Mouse (Mus musculus) limb, embryonic 11.5 days (tissue): ENCODE data around the gene Lrrtm3. TPM values are rescaled to one million over a fixed set of nuclear protein-coding genes. Genes with fewer than 3 reads are reported as not detected.
A peak's percentile ranks its signal among the peaks of the same experiment; 100 is the strongest.

Source experiments
- ATAC-seq: fragments of 200-750 bp; cut with Nextera tagmentation; 2 replicates; pipeline ENCODE4 v1.8.0; 2017; ENCODE audit warnings: low read depth; ENCODE audit not compliant: insufficient number of reproducible peaks, low FRiP score, low TSS enrichment
- DNase-seq: peaks from one replicate; pipeline ENCODE4 v3.0.0-alpha.2; 2015; ENCODE audit warnings: low spot score
- H3K27ac ChIP-seq: fragments of 300-500 bp; sonication (generic); replicated peaks from 2 replicates; pipeline ENCODE4 v1.5.1; 2014; ENCODE audit warnings: low read depth, mild to moderate bottlenecking, low read length
- H3K27me3 ChIP-seq: fragments of 300-500 bp; sonication (generic); 2 replicates; pipeline ENCODE4 v1.6.1; 2014; ENCODE audit warnings: mild to moderate bottlenecking, low read length, mixed read lengths; ENCODE audit not compliant: control insufficient read depth, insufficient read depth
- H3K36me3 ChIP-seq: fragments of 300-500 bp; sonication (generic); 2 replicates; pipeline ENCODE4 v1.6.1; 2014; ENCODE audit warnings: mild to moderate bottlenecking, low read length, moderate library complexity, mixed read lengths; ENCODE audit not compliant: control insufficient read depth, insufficient read depth
- H3K4me1 ChIP-seq: fragments of 300-500 bp; sonication (generic); 2 replicates; pipeline ENCODE4 v1.6.1; 2014; ENCODE audit warnings: low read length, mixed read lengths; ENCODE audit not compliant: control insufficient read depth, insufficient read depth
- H3K4me2 ChIP-seq: fragments of 300-500 bp; sonication (generic); 2 replicates; pipeline ENCODE4 v1.6.1; 2014; ENCODE audit warnings: low read depth, mild to moderate bottlenecking, moderate library complexity; ENCODE audit not compliant: severe bottlenecking
- H3K4me3 ChIP-seq: fragments of 300-500 bp; sonication (generic); 2 replicates; pipeline ENCODE4 v1.5.1; 2014; ENCODE audit warnings: low read depth, low read length
- H3K9ac ChIP-seq: fragments of 300-500 bp; sonication (generic); 2 replicates; pipeline ENCODE4 v1.6.1; 2014; ENCODE audit warnings: mild to moderate bottlenecking, low read length
- H3K9me3 ChIP-seq: fragments of 300-500 bp; sonication (generic); 2 replicates; pipeline ENCODE4 v1.6.1; 2016; ENCODE audit warnings: low read length; ENCODE audit not compliant: control insufficient read depth
- WGBS: fragments of 180-500 bp; shearing (Covaris S2); extraction: QIAGEN DNeasy Blood & Tissue Kit; methylation state at CpG from one replicate; pipeline ENCODE4 v1.1.7; 2014; 5-methylcytosine and 5-hydroxymethylcytosine counted together
- polyA plus RNA-seq: library from polyadenylated mRNA; unstranded; fragments of >200 nt; fragmentation: Nextera tagmentation; extraction: Ambion mirVana; gene quantifications from 2 replicates; pipeline ENCODE4 v1.2.1, GENCODE M21; 2014

Lrrtm3 gene
- polyA plus RNA-seq, 1 experiment from 2014 or later = 0.45 TPM

DNA sequence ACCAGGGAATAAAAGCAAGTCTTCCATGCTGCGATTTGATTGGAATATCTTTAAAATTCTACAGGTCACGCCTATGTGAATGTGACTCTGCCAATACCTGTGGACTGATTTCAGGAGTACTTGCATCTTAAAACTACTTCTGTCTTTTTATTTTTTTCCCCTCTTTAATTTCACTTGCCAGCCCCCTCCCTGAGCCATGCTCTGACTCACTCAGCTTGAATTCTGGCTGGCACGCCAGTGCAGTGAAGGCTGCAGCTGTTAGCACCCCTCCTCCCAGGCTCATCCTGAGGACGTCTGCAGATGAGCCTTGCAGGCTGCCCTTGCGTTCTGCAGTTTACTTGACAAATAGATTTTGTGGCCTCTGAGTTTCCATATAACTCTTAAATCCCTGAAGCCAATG is 14.1 kb downstream of the Lrrtm3 start:
- ATAC-seq = no peak
- Histone ChIP-seq H3K9ac (no peak overlapping the region), H3K4me1 (no peaks in the 10 kb centered on the region), H3K4me3 (no peak overlapping the region), H3K36me3 (no peaks in the 10 kb centered on the region), H3K9me3 (no peaks in the 10 kb centered on the region), H3K4me2 (no peak overlapping the region), H3K27me3 (no peaks in the 10 kb centered on the region), H3K27ac (no peak overlapping the region)
- no peak for DNase-seq
- 40% methylated on average over 5 of the region's 5 CpGs for WGBS

DNA sequence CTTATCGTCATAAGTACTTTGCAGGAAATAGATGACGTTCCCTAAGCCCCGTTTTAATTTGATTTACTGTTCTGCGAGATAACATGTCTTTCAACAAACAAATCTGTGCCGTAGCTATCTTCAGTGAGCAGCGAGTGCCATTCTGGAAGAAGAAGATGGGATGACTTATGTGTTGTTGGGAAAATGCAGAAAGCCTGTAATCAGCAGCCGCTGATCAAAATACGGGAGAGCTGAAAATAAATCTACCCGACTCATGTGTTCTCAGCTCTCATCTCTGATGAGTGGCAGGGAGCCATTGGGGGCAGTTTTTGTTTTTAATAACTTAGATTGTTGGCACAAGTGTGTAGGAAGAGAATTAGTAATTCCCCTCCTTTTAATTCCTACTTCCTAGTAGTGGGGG is 26.4 kb downstream of the Lrrtm3 start:
- DNase-seq = no peak
- Histone ChIP-seq H3K9me3 (no peaks in the 10 kb centered on the region), H3K36me3 (no peaks in the 10 kb centered on the region), H3K27ac (no peak overlapping the region), H3K4me2 (no peak overlapping the region), H3K4me3 (no peak overlapping the region), H3K4me1 (no peaks in the 10 kb centered on the region), H3K27me3 (no peaks in the 10 kb centered on the region), H3K9ac (no peak overlapping the region)
- no peak for ATAC-seq
- 85% methylated on average over 9 of the region's 9 CpGs for whole genome bisulfite sequencing

DNA sequence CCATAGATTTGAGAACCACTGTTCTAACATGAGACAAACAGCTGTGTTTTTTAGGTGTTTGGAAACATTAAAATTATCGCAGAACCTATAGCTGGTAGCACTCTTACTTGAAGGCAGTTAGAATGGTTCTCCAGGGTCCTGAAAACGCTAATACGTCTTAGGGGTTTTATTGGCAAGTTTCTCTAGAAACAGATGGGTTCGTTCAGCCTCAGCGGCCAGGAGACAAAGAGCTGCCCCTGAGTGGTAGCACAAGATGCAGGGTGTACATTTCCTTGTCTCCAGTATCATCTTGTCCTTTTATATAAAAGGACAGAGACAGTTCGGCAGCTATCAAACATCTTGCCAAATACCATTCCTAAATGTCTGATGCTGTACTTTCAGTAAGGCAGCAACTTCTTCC is 40.1 kb downstream of the Lrrtm3 start:
- Histone ChIP-seq H3K27ac (no peak overlapping the region), H3K36me3 (no peaks in the 10 kb centered on the region), H3K9ac (no peak overlapping the region), H3K4me1 (no peaks in the 10 kb centered on the region), H3K9me3 (no peaks in the 10 kb centered on the region), H3K4me3 (no peak overlapping the region), H3K27me3 (no peaks in the 10 kb centered on the region), H3K4me2 (no peak overlapping the region)
- 79% methylated on average over 6 of the region's 6 CpGs for WGBS
- DNase-seq = no peak
- ATAC-seq = no peak

DNA sequence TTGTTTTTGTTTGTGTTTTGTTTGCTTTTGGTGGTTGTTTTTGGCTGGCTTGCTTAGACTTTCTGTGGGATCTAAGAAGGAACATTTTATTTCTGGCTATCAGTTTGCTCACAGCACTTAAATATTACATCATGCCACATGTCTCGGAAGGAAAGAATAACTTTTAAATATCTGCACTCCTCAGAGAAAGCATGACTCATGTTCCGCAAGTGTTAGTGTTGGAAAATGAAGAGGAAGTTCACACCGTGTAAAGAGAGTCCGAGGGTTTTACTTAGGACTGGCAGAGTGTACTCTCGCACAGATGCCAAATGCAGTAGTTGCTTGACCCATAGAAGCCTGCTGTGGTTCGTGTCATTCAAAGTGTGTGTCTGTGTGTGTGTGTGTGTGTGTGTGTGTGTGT is 40.9 kb downstream of the Lrrtm3 start:
- no peak for ATAC-seq
- no peak for DNase-seq
- no peak overlapping the region for H3K4me2 ChIP-seq
- H3K9ac ChIP-seq = no peak overlapping the region
- no peaks in the 10 kb centered on the region for H3K4me1 ChIP-seq
- no peaks in the 10 kb centered on the region for H3K9me3 ChIP-seq
- no peaks in the 10 kb centered on the region for H3K27me3 ChIP-seq
- H3K27ac ChIP-seq = no peak overlapping the region
- WGBS = 90% methylated on average over 6 of the region's 6 CpGs
- H3K4me3 ChIP-seq = no peak overlapping the region
- H3K36me3 ChIP-seq = no peaks in the 10 kb centered on the region

DNA sequence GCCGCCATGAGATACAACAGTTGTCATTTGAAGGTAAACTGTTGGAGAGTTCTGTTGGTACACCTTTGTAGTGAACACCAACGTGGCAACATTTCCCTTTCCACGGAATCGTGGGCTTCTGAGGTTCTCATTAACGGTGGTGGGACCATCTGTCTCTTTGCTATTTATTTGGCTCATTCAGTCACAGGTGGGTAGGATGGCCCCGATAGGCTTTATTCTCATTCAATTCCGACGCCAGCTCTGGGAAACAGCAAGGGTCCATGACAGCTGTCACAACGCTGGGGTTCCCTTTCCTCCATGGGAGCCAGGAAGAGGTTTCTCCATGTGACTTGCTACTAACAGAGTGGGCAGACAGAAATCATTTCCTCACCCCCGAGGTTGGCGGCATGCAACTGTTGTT is 48.2 kb downstream of the Lrrtm3 start:
- DNase-seq = no peak
- no peak overlapping the region for H3K4me3 ChIP-seq
- ATAC-seq = no peak
- H3K27ac ChIP-seq = no peak overlapping the region
- no peak overlapping the region for H3K4me2 ChIP-seq
- 85% methylated on average over 11 of the region's 11 CpGs for WGBS
- no peaks in the 10 kb centered on the region for H3K36me3 ChIP-seq
- H3K9ac ChIP-seq = no peak overlapping the region
- H3K9me3 ChIP-seq = no peaks in the 10 kb centered on the region
- no peaks in the 10 kb centered on the region for H3K27me3 ChIP-seq
- H3K4me1 ChIP-seq = no peaks in the 10 kb centered on the region

DNA sequence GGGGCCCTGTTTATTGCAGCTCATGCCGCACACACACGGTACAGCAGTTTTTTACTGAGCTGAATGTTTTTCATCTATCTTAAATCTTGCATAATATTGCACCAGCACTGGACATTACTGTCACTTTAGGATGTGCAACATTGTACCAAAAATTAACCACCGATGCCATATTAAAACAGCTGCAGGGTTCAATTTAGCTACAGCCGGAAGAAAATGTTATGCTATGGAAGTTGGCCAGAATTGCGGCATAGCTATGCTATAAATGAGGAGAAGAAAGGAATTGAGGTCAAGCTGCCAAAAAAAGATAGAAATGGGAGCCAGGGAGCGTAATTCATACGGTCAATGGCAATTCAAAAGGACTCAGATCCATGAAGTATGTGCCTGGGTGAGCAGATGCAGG is 48.9 kb downstream of the Lrrtm3 start:
- no peak for DNase-seq

DNA sequence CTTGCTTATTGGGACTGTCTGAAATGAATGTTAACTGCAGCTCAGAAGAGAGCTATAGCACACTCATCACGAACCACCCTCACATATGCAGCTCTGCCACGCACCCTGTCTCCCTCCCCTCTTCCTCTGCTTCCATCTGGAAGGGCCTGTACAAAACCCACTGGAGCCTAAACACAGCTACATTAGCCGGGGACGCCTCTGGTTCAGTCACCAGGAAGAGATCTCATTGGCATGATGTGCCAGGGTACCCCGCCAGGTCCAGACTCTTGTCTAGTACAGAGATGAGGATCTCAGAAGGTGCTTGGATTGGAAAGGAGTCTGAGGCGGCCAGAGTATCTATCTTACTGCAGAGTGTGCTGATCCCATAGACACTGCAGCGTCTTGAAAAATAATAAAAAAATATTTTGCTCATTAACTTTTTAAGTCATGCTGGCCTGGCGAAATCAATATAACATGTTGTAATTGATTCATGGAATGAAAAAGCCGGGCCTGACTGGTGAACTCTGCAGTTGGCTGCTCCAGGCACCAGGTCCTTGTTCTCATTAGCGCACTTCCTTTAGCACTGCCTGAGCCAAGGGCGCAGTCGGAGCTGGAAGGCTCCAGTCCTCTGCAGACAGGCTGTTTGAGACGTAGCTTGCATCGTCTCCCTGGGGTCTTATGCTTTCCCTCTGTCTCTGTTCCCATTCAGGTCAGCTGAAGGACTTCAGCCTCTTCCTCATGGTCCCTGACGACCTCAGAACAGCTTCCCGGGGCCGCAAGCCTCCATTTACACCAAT is 50.1 kb downstream of the Lrrtm3 start:
- Histone ChIP-seq H3K27me3 (no peaks in the 10 kb centered on the region), H3K36me3 (no peaks in the 10 kb centered on the region), H3K4me3 (no peak overlapping the region), H3K4me1 (no peaks in the 10 kb centered on the region), H3K9me3 (no peaks in the 10 kb centered on the region), H3K9ac (no peak overlapping the region), H3K4me2 (no peak overlapping the region), H3K27ac (no peak overlapping the region)
- DNase-seq (peak; percentile 24), ATAC-seq (no peak)
- 75% methylated on average over 17 of the region's 17 CpGs for WGBS

More for the DNA sequence above, 48.9 kb downstream of the Lrrtm3 start:
- Histone ChIP-seq H3K9ac (no peak overlapping the region), H3K4me3 (no peak overlapping the region), H3K4me2 (no peak overlapping the region), H3K4me1 (no peaks in the 10 kb centered on the region), H3K27me3 (no peaks in the 10 kb centered on the region), H3K36me3 (no peaks in the 10 kb centered on the region), H3K27ac (no peak overlapping the region), H3K9me3 (no peaks in the 10 kb centered on the region)
- ATAC-seq = no peak
- 85% methylated on average over 7 of the region's 7 CpGs for WGBS

DNA sequence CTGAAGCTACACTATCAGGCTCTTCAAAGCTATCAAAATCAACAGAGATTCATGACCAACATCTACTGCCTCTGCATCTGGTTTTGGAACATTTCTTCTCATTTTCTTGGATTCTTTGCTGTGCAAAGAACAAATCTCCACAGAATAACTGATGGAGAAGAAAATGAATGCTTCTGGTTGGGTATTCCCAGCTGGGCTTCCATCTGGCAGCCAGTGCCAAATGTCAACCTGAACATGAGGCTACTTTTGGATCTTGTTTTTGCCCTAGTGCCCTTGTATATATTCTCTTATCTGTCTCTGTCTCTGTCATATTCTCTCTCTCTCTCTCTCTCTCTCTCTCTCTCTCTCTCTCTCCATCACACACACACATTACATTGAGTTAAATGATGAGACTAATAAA is 59.2 kb downstream of the Lrrtm3 start:
- Histone ChIP-seq H3K9me3 (no peaks in the 10 kb centered on the region), H3K4me1 (no peaks in the 10 kb centered on the region), H3K27ac (no peak overlapping the region), H3K27me3 (no peaks in the 10 kb centered on the region), H3K4me2 (no peak overlapping the region), H3K36me3 (no peaks in the 10 kb centered on the region), H3K9ac (no peak overlapping the region), H3K4me3 (no peak overlapping the region)
- DNase-seq (no peak), ATAC-seq (no peak)

DNA sequence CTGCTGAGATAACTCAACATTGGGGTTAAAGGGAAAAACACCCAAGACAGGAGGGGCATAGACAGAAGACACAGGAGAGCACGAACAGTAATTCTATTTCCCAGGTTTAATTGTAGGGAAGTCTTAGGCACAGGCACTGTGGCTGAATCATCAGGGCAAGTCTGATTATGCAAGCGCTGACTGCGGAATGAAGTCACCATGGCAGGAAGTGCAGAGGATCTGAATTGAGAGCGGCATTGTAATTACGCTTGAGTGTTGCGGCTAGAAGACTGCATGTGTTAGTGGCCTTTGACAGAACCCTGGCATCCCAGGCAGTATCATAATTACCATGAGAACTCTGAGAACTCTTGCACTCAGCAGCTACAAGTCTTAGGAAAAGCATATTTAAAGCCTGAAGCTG is 66.7 kb downstream of the Lrrtm3 start:
- 89% methylated on average over 6 of the region's 6 CpGs for WGBS
- H3K9me3 ChIP-seq = no peaks in the 10 kb centered on the region
- H3K36me3 ChIP-seq = no peaks in the 10 kb centered on the region
- no peak overlapping the region for H3K9ac ChIP-seq
- no peak for DNase-seq
- no peaks in the 10 kb centered on the region for H3K27me3 ChIP-seq
- H3K4me2 ChIP-seq = no peak overlapping the region
- H3K27ac ChIP-seq = no peak overlapping the region
- no peaks in the 10 kb centered on the region for H3K4me1 ChIP-seq
- no peak for ATAC-seq
- H3K4me3 ChIP-seq = no peak overlapping the region
